In genomic region chr15:101536054-101536850, GRCm38 (mm10) we compare ENCODE assay signal across 16 mouse cellular contexts. TPM values are rescaled to one million over a fixed set of nuclear protein-coding genes. Genes with fewer than 3 reads are reported as not detected.
DNase-seq lines count a peak whose midpoint lies in the region; ATAC-seq and TF ChIP-seq lines count a peak whose summit lies in the region.
"Had no signal": no experiment of that assay in that cellular context is flagged by ENCODE, and none has a peak within 500 bp of the region (broad histone marks: within the 10 kb centered on the region; RNA-seq: fewer than 3 reads in every experiment).

No protein-coding gene starts in this region.

- peak; percentile 71 for ATAC-seq in kidney, postnatal 0 days (replicated peaks; ENCODE audit: low FRiP score, low read depth)
- ATAC-seq in stomach, embryonic 16.5 days (ENCODE audit: insufficient read depth, low FRiP score), result peak; percentile 51; the same call in 1 of the 2 replicates
- ATAC-seq in hindbrain, embryonic 11.5 days (ENCODE audit: low FRiP score), result no peak

- no peaks in the 10 kb centered on the region for H3K9me3 ChIP-seq in kidney, postnatal 0 days (replicated peaks; ENCODE audit: low read length)
- no peaks in the 10 kb centered on the region for H3K9me3 ChIP-seq in stomach, embryonic 16.5 days (replicated peaks; ENCODE audit: control insufficient read depth, low read length)
- no peaks in the 10 kb centered on the region for H3K9me3 ChIP-seq in hindbrain, embryonic 11.5 days (ENCODE audit: control insufficient read depth, low read length)
- H3K9me3 ChIP-seq: midbrain, embryonic 12.5 days had no signal

- TF ChIP-seq CTCF in kidney, postnatal 0 days (IDR thresholded peaks at IDR 0.05; ENCODE audit: low read depth), result no peak

- H3K27ac ChIP-seq in kidney, postnatal 0 days, result no peak overlapping the region
- H3K27ac ChIP-seq in stomach, embryonic 16.5 days (ENCODE audit: low read length), result peak overlapping the region; percentile 34; the same call in 1 of the 2 replicates
- H3K27ac ChIP-seq in hindbrain, embryonic 11.5 days (ENCODE audit: low read depth, low read length), result no peak overlapping the region
- H3K27ac ChIP-seq: midbrain, embryonic 12.5 days had no signal

- no peak overlapping the region for H3K4me3 ChIP-seq in kidney, postnatal 0 days (replicated peaks; ENCODE audit: low read depth, low read length)
- H3K4me3 ChIP-seq in stomach, embryonic 16.5 days (replicated peaks; ENCODE audit: low read length), result no peak overlapping the region
- H3K4me3 ChIP-seq in hindbrain, embryonic 11.5 days (ENCODE audit: low read depth, low read length), result no peak overlapping the region
- H3K4me3 ChIP-seq: midbrain, embryonic 12.5 days had no signal

- H3K4me2 ChIP-seq in kidney, postnatal 0 days (ENCODE audit: low read length), result no peak overlapping the region
- H3K4me2 ChIP-seq in stomach, embryonic 16.5 days (ENCODE audit: low read depth, low read length), result no peak overlapping the region
- H3K4me2 ChIP-seq in hindbrain, embryonic 11.5 days (replicated peaks; ENCODE audit: low read depth, low read length), result no peak overlapping the region
- H3K4me2 ChIP-seq: liver, embryonic 11.5 days; midbrain, embryonic 12.5 days had no signal

- H3K9ac ChIP-seq in kidney, postnatal 0 days (ENCODE audit: low read depth, low read length), result no peak overlapping the region
- 0 out of 2 replicates have a peak overlapping the region, but pooled peaks have one; percentile 21 for H3K9ac ChIP-seq in stomach, embryonic 16.5 days (ENCODE audit: low read length)
- no peak overlapping the region for H3K9ac ChIP-seq in hindbrain, embryonic 11.5 days (ENCODE audit: low read depth, low read length)
- H3K9ac ChIP-seq: midbrain, embryonic 12.5 days had no signal

- no peaks in the 10 kb centered on the region for H3K27me3 ChIP-seq in kidney, postnatal 0 days (ENCODE audit: insufficient read depth, low read length)
- H3K27me3 ChIP-seq in stomach, embryonic 16.5 days (ENCODE audit: control insufficient read depth, insufficient read depth, low read length), result no peaks in the 10 kb centered on the region
- H3K27me3 ChIP-seq in hindbrain, embryonic 11.5 days (ENCODE audit: control insufficient read depth, insufficient read depth, low read length), result no peaks in the 10 kb centered on the region
- H3K27me3 ChIP-seq: midbrain, embryonic 12.5 days had no signal

- no peaks in the 10 kb centered on the region; the same call in 1 of the 2 replicates for H3K4me1 ChIP-seq in kidney, postnatal 0 days (replicated peaks; ENCODE audit: insufficient read depth, low read length)
- H3K4me1 ChIP-seq in stomach, embryonic 16.5 days (ENCODE audit: control insufficient read depth, insufficient read depth, low read length), result peaks cover 9% of the 10 kb centered on the region
- H3K4me1 ChIP-seq in hindbrain, embryonic 11.5 days (replicated peaks; ENCODE audit: control insufficient read depth, insufficient read depth, low read length), result no peaks in the 10 kb centered on the region
- H3K4me1 ChIP-seq: midbrain, embryonic 12.5 days had no signal

- 29% methylated on average over 9 of the region's 9 CpGs for WGBS in kidney, postnatal 0 days
- whole genome bisulfite sequencing in stomach, embryonic 16.5 days, result 49% methylated on average over 9 of the region's 9 CpGs
- WGBS in hindbrain, embryonic 11.5 days, result 70% methylated on average over 9 of the region's 9 CpGs

- no peaks in the 10 kb centered on the region for H3K36me3 ChIP-seq in kidney, postnatal 0 days (ENCODE audit: insufficient read depth, low read length)
- no peaks in the 10 kb centered on the region for H3K36me3 ChIP-seq in stomach, embryonic 16.5 days (ENCODE audit: control insufficient read depth, insufficient read depth, low read length)
- no peaks in the 10 kb centered on the region for H3K36me3 ChIP-seq in hindbrain, embryonic 11.5 days (ENCODE audit: control insufficient read depth, insufficient read depth, low read length)
- H3K36me3 ChIP-seq: midbrain, embryonic 12.5 days had no signal

- peak; percentile 29 for DNase-seq in kidney, postnatal 0 days (ENCODE audit: low spot score)
- no peak for DNase-seq in kidney, adult 8-10 months
- peak; percentile 45 for DNase-seq in retina, postnatal 1 day
- no peak for DNase-seq in retina, embryonic 14.5 days (ENCODE audit: low spot score)
- DNase-seq in brain, adult 2 months (ENCODE audit: low read depth, low spot score), result peak; percentile 41
- no peak for DNase-seq in hindbrain, embryonic 11.5 days (ENCODE audit: low spot score)
- no peak for DNase-seq in cerebellum, postnatal 4 days (ENCODE audit: low spot score in 2 of 2)
- DNase-seq: cerebellum, adult 8-10 months; heart, postnatal 4 days; lung, postnatal 36 days; thymus, adult 2 months had no signal

RNA-seq across cellular contexts. Expression of gene Krt84, which starts 3.6 kb away (rescaled TPM):
- polyA plus RNA-seq in kidney, postnatal 0 days (2015; fragmentation: Nextera tagmentation; extraction: Ambion mirVana), result not detected in 2 replicates
- polyA plus RNA-seq in stomach, embryonic 16.5 days (2015; fragmentation: Nextera tagmentation; extraction: Ambion mirVana), result 0.09 TPM in 1 of 2 replicates, not detected in the other
- not detected in 2 replicates for polyA plus RNA-seq in hindbrain, embryonic 11.5 days (2014; fragmentation: Nextera tagmentation; extraction: Ambion mirVana)
- polyA plus RNA-seq: forebrain, embryonic 11.5 days; intestine, embryonic 14.5 days; liver, embryonic 11.5 days; midbrain, embryonic 12.5 days had no signal

RNA-seq across cellular contexts. Expression of gene Krt82, which starts 14.2 kb away (rescaled TPM):
- not detected in 2 replicates for polyA plus RNA-seq in kidney, postnatal 0 days (2015; fragmentation: Nextera tagmentation; extraction: Ambion mirVana)
- not detected in 2 replicates for polyA plus RNA-seq in stomach, embryonic 16.5 days (2015; fragmentation: Nextera tagmentation; extraction: Ambion mirVana)
- polyA plus RNA-seq in hindbrain, embryonic 11.5 days (2014; fragmentation: Nextera tagmentation; extraction: Ambion mirVana), result not detected in 2 replicates
- polyA plus RNA-seq: forebrain, embryonic 11.5 days; intestine, embryonic 14.5 days; liver, embryonic 11.5 days; midbrain, embryonic 12.5 days had no signal

RNA-seq across cellular contexts. Expression of gene Gm49425, which starts 19.2 kb away (rescaled TPM):
- polyA plus RNA-seq in kidney, postnatal 0 days (2015; fragmentation: Nextera tagmentation; extraction: Ambion mirVana), result not detected in 2 replicates
- not detected in 2 replicates for polyA plus RNA-seq in stomach, embryonic 16.5 days (2015; fragmentation: Nextera tagmentation; extraction: Ambion mirVana)
- polyA plus RNA-seq in hindbrain, embryonic 11.5 days (2014; fragmentation: Nextera tagmentation; extraction: Ambion mirVana), result not detected in 2 replicates
- polyA plus RNA-seq: forebrain, embryonic 11.5 days; intestine, embryonic 14.5 days; liver, embryonic 11.5 days; midbrain, embryonic 12.5 days had no signal

RNA-seq across cellular contexts. Expression of gene Krt90, which starts 26.5 kb away (rescaled TPM):
- polyA plus RNA-seq in kidney, postnatal 0 days (2015; fragmentation: Nextera tagmentation; extraction: Ambion mirVana), result 0.09 TPM in 1 of 2 replicates, not detected in the other
- 0.13 and 0.17 TPM in 2 replicates for polyA plus RNA-seq in stomach, embryonic 16.5 days (2015; fragmentation: Nextera tagmentation; extraction: Ambion mirVana)
- polyA plus RNA-seq in hindbrain, embryonic 11.5 days (2014; fragmentation: Nextera tagmentation; extraction: Ambion mirVana), result 0.07 and 0.42 TPM in 2 replicates

RNA-seq across cellular contexts. Expression of gene Krt75, which starts 37.5 kb away (rescaled TPM):
- polyA plus RNA-seq in kidney, postnatal 0 days (2015; fragmentation: Nextera tagmentation; extraction: Ambion mirVana), result 0.14 and 0.20 TPM in 2 replicates
- polyA plus RNA-seq in stomach, embryonic 16.5 days (2015; fragmentation: Nextera tagmentation; extraction: Ambion mirVana), result 0.26 and 0.40 TPM in 2 replicates
- polyA plus RNA-seq in hindbrain, embryonic 11.5 days (2014; fragmentation: Nextera tagmentation; extraction: Ambion mirVana), result 0.04 and 0.05 TPM in 2 replicates
- polyA plus RNA-seq: forebrain, embryonic 11.5 days; intestine, embryonic 14.5 days; liver, embryonic 11.5 days; midbrain, embryonic 12.5 days had no signal

Comparison
In these comparisons a context has a peak if more than half of its experiments do, and no peak if none do; other contexts are left out.
1. DNase-seq: peak in kidney, postnatal 0 days (single experiment), retina, postnatal 1 day (single experiment) and brain, adult 2 months (single experiment); none in kidney, adult 8-10 months (0 of 2), retina, embryonic 14.5 days (single experiment), hindbrain, embryonic 11.5 days (single experiment) and cerebellum, postnatal 4 days (0 of 2).